Mouse (Mus musculus) liver, embryonic 14.5 days (tissue): ENCODE measurements at regions not wholly inside any gene's neighbourhood (a gene's known extent, or its start where the extent isn't known, plus 50 kb on each side); places are given as distances from the start of the nearest gene placed in this dataset.

ENCODE experiments used
- CTCF ChIP-seq: IDR thresholded peaks from 2 replicates; pipeline ENCODE4 v1.5.1; 2016; ENCODE audit warnings: antibody characterized with exemption, low read depth, control low read depth
- EP300 ChIP-seq: IDR thresholded peaks from 2 replicates; pipeline ENCODE4 v1.6.1; 2016; ENCODE audit warnings: antibody characterized with exemption, low read depth

DNA sequence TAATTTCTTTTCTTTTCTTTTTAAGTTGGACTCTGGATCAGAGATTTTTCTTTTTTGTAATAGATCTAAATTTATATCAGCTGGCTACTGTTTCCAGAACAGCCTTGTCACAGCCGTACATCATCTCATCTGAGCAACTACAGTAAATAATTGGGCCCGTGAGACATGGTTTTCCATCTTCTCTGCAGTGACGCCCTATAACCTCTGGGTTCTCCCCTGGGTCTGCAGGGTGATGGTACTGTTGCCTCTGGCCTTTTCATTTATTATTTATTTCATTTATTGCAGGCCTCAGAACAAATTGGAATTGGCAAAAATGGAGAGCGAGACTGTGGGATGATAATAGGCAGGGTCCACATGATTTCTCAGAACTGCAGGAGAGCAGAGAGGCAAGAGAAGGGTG lies 406.3 kb upstream of the Fam92a start:
- TF ChIP-seq CTCF (no peak), EP300 (no peak)
